Mouse (Mus musculus) ES-E14 (cell line): ENCODE measurements around the gene Csk. TPM values are rescaled to one million over a fixed set of nuclear protein-coding genes. Genes with fewer than 3 reads are reported as not detected.

Experiments used
- DNase-seq: peaks from one replicate; pipeline ENCODE4 v3.0.0-alpha.2; 2013; ENCODE audit warnings: low read depth, low spot score
- H3K27ac ChIP-seq: 2 replicates; pipeline ENCODE4 v1.5.1; 2012; ENCODE audit warnings: low read depth, mild to moderate bottlenecking, low read length, moderate library complexity, mixed read lengths; ENCODE audit not compliant: poor library complexity, insufficient read depth, severe bottlenecking
- H3K36me3 ChIP-seq: 2 replicates; pipeline ENCODE4 v1.6.1; 2012; ENCODE audit warnings: mild to moderate bottlenecking, low read length, moderate library complexity, mixed read lengths; ENCODE audit not compliant: control insufficient read depth, poor library complexity, insufficient read depth, severe bottlenecking
- H3K4me1 ChIP-seq, 2 experiments: fragments of 150-350 bp in 1 of 2; sonication (generic) in 1 of 2; 2 replicates each; pipeline ENCODE4 v1.6.1; 2012; ENCODE audit warnings: low read length in 2 of 2, mild to moderate bottlenecking in 1 of 2, mixed read lengths in 1 of 2; ENCODE audit not compliant: control insufficient read depth in 2 of 2, insufficient read depth in 2 of 2, poor library complexity in 1 of 2
- H3K4me3 ChIP-seq, 2 experiments: fragments of 150-350 bp in 1 of 2; sonication (generic) in 1 of 2; 2 replicates each; pipeline ENCODE4 v1.5.1; 2012; ENCODE audit warnings: low read length in 2 of 2, low read depth in 1 of 2, mild to moderate bottlenecking in 1 of 2, mixed read lengths in 1 of 2; ENCODE audit not compliant: insufficient read depth in 1 of 2, poor library complexity in 1 of 2, severe bottlenecking in 1 of 2
- H3K9ac ChIP-seq: 2 replicates; pipeline ENCODE4 v1.6.1; 2012; ENCODE audit warnings: low read depth, mild to moderate bottlenecking, low read length, mixed read lengths; ENCODE audit not compliant: poor library complexity, insufficient read depth, severe bottlenecking
- H3K9me3 ChIP-seq: fragments of 150-350 bp; sonication (generic); 2 replicates; pipeline ENCODE4 v1.6.1; 2012; ENCODE audit warnings: low read depth, mild to moderate bottlenecking, low read length; ENCODE audit not compliant: control insufficient read depth, insufficient read depth
- CHD2 ChIP-seq: IDR thresholded peaks from 2 replicates; pipeline ENCODE4 v1.6.1; 2014; ENCODE audit warnings: mild to moderate bottlenecking, low read depth, low read length, inconsistent platforms
- HCFC1 ChIP-seq: IDR thresholded peaks from 2 replicates; pipeline ENCODE4 v1.6.1; 2012; ENCODE audit warnings: low read length, inconsistent platforms, borderline replicate concordance; ENCODE audit not compliant: insufficient read depth
- MAFK ChIP-seq: IDR thresholded peaks from 2 replicates; pipeline ENCODE4 v1.6.1; 2014; ENCODE audit warnings: mild to moderate bottlenecking, low read depth, low read length, inconsistent platforms; ENCODE audit not compliant: insufficient read depth
- ZC3H11A ChIP-seq: IDR thresholded peaks from 2 replicates; pipeline ENCODE4 v1.6.1; 2012; ENCODE audit warnings: low read depth, mild to moderate bottlenecking, inconsistent platforms, low read length, borderline replicate concordance
- ZNF384 ChIP-seq: IDR thresholded peaks from 2 replicates; pipeline ENCODE4 v1.6.1; 2012; ENCODE audit warnings: low read depth, low read length, inconsistent platforms
- in situ Hi-C, 2 experiments: fragments of 600-800 bp; cut with MboI; formaldehyde crosslinking; loops; one replicate each; pipeline ENCODE4 v1.15.1; 2025; ENCODE audit warnings: low sequenced_read_pairs in 2 of 2, inconsistent platforms in 1 of 2; ENCODE audit not compliant: unreplicated experiment in 2 of 2
- total RNA-seq: library from RNA; depleted of rRNA; stranded (reverse); fragments of 300-350 nt; gene quantifications from 2 replicates; pipeline ENCODE4 v1.2.3, GENCODE M21; 2012

Csk gene
- total RNA-seq, 1 experiment, result 32.2 TPM

DNA sequence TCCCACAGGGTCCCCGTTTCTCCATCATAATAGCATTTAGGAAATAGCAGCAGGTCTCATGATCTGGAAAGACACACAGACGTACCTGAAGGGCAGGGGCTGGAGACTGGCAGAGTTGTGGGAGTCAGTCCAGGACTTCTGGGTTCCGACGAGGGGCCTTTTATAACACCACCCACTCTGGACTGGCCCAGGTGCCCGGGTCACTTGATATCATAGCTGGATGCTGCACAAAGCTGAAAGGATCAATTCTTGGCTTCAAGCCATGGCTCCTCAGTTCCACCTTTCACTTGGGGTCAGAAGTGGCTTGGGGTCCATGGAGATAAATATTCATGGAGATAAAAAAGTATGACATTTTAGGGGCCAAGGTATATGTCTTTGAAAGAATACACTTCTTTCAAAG lies 30.1 kb upstream of the Csk start, which contains the start of gene Cyp1a2:
Cyp1a2 (minus strand) TSS at position 184 of the 400 bp plus-strand sequence.
- Histone ChIP-seq H3K9me3 (no peaks in the 10 kb centered on the region), H3K9ac (no peak within 1 kb of the TSS), H3K4me3 (no peak within 1 kb of the TSS), H3K36me3 (no peaks in the 10 kb centered on the region), H3K27ac (no peak within 1 kb of the TSS), H3K4me1 (no peaks in the 10 kb centered on the region)
- TF ChIP-seq ZC3H11A (no peak), ZNF384 (no peak), HCFC1 (no peak), CHD2 (no peak), MAFK (no peak)
- DNase-seq, result no peak
- in situ Hi-C loops, result no loop called here

DNA sequence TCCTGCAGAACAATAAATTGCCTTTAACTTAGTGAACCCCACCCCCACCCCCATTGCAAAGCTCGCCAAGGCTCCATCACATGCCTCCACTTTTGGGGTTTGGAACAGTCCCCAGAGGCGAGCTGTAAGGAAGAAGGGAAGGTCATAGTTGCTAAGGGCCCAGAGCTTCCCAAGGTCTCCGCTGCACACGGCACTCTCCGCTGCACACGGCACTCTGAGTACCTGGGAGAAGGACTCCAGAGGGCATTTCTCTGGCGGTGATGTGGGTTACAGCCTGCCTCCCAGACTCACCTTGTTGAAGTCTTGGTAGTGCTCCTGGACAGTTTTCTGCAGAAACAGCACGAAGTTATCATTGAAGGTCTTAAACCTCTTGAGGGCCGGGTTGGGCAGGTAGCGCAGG lies 28.0 kb upstream of the Csk start:
- in situ Hi-C loops, result no loop called here
- Histone ChIP-seq H3K27ac (no peak overlapping the region), H3K4me1 (no peaks in the 10 kb centered on the region), H3K36me3 (no peaks in the 10 kb centered on the region), H3K9ac (no peak overlapping the region), H3K9me3 (no peaks in the 10 kb centered on the region), H3K4me3 (no peak overlapping the region)
- DNase-seq, result no peak
- TF ChIP-seq CHD2 (no peak), HCFC1 (no peak), ZNF384 (no peak), ZC3H11A (no peak), MAFK (no peak)

DNA sequence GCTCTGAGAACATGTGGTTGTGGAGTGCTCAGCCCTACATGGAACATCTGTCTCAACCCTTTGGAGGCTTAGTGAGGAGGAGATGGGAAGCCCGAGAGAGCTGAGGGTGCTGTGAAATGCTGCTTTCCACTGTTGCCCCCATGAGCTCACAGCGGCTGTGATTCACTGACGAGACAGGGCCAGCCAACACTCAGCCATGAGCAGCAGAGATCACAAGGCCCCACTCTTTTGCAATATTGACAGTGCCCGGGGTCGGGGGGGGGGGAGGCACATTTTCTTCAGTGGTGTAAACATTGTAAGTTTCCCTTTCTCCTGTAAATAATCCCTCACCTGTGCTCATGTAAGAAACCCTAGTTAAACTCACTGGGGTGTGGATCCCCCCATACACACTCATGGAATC lies 18.1 kb upstream of the Csk start:
- DNase-seq, result no peak
- Histone ChIP-seq H3K4me1 (peaks cover 0 to 2% of the 10 kb centered on the region in 2 experiments; a peak in 1 of 4 replicates), H3K27ac (no peak overlapping the region), H3K4me3 (no peak overlapping the region), H3K9ac (no peak overlapping the region), H3K9me3 (no peaks in the 10 kb centered on the region), H3K36me3 (no peaks in the 10 kb centered on the region)
- TF ChIP-seq ZNF384, result no peak
- no peak for TF ChIP-seq HCFC1
- TF ChIP-seq ZC3H11A, result no peak
- no peak for TF ChIP-seq MAFK
- no peak for TF ChIP-seq CHD2
- in situ Hi-C loops, result no loop called here

DNA sequence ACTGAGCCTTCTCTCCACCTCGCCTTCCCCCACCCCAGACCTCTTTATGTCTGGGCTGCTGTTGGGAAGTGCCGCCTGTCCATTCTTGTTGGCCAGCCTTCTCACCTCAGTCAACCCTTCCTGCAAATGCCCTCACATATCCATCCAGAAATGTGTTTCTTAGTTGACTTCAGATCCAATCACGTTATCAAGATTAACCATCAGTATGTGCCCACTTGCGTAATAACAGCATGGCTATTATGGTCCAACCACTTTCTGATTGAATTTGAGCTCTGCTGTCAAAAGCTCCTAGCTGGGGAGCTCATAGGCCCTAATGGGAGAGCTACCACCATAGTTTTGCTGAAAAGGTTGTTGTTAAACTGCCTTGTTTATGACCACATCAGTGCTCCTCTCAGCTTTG lies 17.6 kb upstream of the Csk start:
- in situ Hi-C loops, result no loop called here
- Histone ChIP-seq H3K4me1 (peaks cover 0 to 2% of the 10 kb centered on the region in 2 experiments; a peak in 1 of 4 replicates), H3K4me3 (no peak overlapping the region), H3K9me3 (no peaks in the 10 kb centered on the region), H3K27ac (no peak overlapping the region), H3K36me3 (no peaks in the 10 kb centered on the region), H3K9ac (no peak overlapping the region)
- no peak for TF ChIP-seq CHD2
- no peak for TF ChIP-seq ZC3H11A
- no peak for TF ChIP-seq ZNF384
- TF ChIP-seq MAFK, result no peak
- no peak for TF ChIP-seq HCFC1
- no peak for DNase-seq

DNA sequence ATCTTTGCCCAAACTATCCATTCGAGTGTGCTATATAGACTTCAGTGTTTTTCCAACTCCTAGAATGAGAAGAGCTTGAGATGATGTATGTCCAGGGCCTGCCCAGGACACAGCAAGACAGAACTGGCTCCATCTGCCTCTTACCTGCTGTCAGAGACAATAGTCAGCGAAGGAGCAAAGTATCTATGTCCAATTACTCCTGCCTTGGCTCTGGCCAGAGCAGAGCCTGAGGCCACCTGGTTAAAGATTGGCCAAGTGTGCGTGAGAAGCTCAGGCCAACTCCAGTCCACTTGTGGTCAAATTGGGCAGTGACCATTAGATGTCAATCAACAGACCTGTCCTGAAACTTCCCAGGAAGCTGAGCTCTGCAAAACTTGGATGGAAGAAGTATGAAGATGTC lies 16.1 kb upstream of the Csk start:
- DNase-seq, result no peak
- Histone ChIP-seq H3K9ac (no peak overlapping the region), H3K4me1 (peaks cover 0 to 2% of the 10 kb centered on the region in 2 experiments; a peak in 1 of 4 replicates), H3K36me3 (no peaks in the 10 kb centered on the region), H3K27ac (no peak overlapping the region), H3K4me3 (no peak overlapping the region), H3K9me3 (no peaks in the 10 kb centered on the region)
- TF ChIP-seq CHD2 (no peak), MAFK (no peak), ZNF384 (no peak), HCFC1 (no peak), ZC3H11A (no peak)
- in situ Hi-C loops, result no loop called here
